Mouse (Mus musculus): ENCODE data around the gene Lrrk1.

GRCm38 (mm10) chr7:66364491-66364890 lies 23.7 kb downstream of the Lrrk1 start:
- TF ChIP-seq CTCF (IDR thresholded peaks at IDR 0.05; ENCODE audit: low read depth, low read length) (no peak), TAL1 (conservative IDR thresholded peaks at IDR 0.05; ENCODE audit: low read depth, low read length) (no peak), GATA2 (IDR thresholded peaks at IDR 0.05; ENCODE audit: borderline replicate concordance, low read depth, low read length) (no peak), GATA1 (IDR thresholded peaks at IDR 0.05; ENCODE audit: borderline replicate concordance, low read length) (no peak)

Measured in G1E (cell line).